Mouse (Mus musculus) T-helper 17 cell (primary cell): ENCODE results near the gene Dgkz.

ENCODE experiments used
- in situ Hi-C, 2 experiments: fragments of 300-600 bp; cut with MboI, MseI; formaldehyde crosslinking; loops; 1 replicate in 1 of 2; 2 replicates in 1 of 2; pipeline ENCODE4 v1.15.1; 2025; ENCODE audit warnings: high pct_unique_total_duplicates in 2 of 2

Gene Dgkz

GRCm38 (mm10) chr2:91922586-91923414, 52.9 kb downstream of the Dgkz start:
- in situ Hi-C loops = no loop called here

DNA sequence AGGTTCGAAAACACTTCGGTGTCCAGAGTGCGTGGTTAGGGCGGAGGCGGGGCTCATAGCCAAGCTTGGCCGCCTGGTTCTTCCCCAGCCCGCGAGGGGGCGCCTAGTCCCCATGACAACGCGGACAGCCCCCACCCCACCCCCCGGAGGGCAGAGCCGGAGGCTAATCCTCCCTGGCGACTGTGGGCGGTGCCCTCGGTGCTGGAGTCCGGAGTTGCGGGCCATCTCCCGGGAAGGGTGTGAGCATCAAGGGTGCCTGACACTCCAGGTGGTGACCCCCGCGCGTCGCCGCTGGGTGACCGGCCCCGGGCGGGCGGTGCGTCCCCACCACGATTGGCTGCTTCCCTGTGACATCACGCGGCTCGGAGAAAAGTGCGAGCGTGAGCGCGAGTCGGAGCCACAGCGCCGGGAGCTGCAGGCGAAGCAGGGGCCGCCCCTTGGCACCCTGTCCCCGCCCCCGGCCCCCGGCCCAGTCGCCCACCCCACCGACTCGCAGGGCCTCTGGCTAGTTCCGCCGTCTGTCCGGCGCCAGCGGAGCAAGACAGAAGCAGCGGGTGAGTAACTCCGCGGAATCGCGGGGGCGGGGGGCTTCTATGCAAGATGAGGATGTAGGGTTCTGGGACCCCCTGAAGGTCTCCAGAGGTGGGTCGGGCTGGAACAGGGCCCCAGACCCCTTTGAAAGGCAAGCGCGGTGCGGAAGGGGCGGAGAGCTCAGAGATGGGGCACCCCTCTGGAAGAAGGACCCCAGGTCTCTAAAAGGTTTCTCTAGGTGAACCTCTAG, 53.7 kb downstream of the Dgkz start:
- in situ Hi-C loops = no loop called here

GRCm38 (mm10) chr2:91921181-91921789, 54.4 kb downstream of the Dgkz start:
- in situ Hi-C loops = no loop called here

DNA sequence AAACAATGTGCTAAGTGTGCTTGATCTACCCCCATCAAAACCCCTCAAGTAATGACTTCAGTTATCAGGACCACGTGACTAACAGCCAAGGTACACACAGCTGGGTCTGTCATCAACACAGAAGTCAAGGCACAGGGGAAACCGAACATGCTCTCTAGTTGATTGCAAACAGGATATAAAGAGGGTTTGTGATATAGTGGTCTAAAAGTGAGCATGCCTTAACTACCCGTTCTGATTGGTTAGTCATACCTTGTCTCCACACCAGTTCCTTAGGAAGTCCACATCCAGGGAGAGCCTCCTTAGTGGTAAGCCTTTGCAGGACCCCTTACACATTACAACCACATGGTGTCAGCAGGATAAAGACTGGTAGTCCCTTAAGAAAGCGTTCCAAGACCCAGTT, 55.5 kb downstream of the Dgkz start:
- in situ Hi-C loops = no loop called here

- in situ Hi-C loops = no loop called here
Observed at GRCm38 (mm10) chr2:91917096-91917495, 58.6 kb downstream of the Dgkz start.

GRCm38 (mm10) chr2:91916346-91916977, 59.2 kb downstream of the Dgkz start:
- in situ Hi-C loops = no loop called here

DNA sequence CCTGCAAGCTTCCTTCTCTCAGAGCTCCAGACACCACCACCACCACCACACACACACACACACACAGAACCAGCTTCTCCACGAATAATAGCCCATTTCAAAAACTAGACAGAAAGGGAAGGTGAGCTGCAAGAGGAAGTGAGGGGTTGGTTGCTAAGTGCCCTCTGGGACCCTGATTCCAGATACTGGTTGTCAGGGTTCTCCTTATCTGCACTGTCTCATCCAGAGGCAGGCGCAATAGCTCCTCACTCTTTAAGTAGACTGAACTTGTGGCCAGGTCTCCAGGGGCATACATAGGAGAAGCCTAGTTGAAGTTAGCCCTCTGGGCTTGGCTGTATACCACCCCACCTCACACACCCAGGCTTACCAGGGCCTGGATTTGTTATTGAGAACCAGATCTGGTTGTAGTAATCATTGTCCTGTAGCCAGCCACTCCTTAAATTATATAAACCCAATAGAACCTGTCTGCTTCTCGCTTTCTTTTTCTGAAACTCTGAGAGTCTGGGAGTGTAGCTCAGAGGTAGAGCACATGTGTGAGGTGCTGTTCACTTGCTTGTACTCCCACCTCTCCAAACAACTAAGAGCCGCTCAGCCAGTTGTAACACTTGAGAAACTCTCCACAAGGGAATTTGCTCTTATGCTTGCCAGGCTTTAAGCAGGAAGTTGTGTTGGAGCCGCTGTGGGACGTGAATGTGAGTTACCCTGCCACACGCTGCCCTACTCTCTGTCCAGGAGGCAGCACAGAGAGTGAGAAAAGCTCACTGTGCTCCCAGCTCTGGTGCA, 62.1 kb downstream of the Dgkz start:
- in situ Hi-C loops = no loop called here

GRCm38 (mm10) chr2:91912616-91913015, 63.0 kb downstream of the Dgkz start:
- in situ Hi-C loops = no loop called here

- in situ Hi-C loops = loop anchor here in 1 of 2 experiments (5.0 kb wide), 1 partner anchor 134 kb away; no protein-coding TSS in a partner anchor
Observed at GRCm38 (mm10) chr2:91906141-91906540, 69.5 kb downstream of the Dgkz start.

- in situ Hi-C loops = loop anchor here in 1 of 2 experiments (5.0 kb wide), 1 partner anchor 132 kb away; no protein-coding TSS in a partner anchor
Observed at GRCm38 (mm10) chr2:91904618-91905307, 70.9 kb downstream of the Dgkz start.

DNA sequence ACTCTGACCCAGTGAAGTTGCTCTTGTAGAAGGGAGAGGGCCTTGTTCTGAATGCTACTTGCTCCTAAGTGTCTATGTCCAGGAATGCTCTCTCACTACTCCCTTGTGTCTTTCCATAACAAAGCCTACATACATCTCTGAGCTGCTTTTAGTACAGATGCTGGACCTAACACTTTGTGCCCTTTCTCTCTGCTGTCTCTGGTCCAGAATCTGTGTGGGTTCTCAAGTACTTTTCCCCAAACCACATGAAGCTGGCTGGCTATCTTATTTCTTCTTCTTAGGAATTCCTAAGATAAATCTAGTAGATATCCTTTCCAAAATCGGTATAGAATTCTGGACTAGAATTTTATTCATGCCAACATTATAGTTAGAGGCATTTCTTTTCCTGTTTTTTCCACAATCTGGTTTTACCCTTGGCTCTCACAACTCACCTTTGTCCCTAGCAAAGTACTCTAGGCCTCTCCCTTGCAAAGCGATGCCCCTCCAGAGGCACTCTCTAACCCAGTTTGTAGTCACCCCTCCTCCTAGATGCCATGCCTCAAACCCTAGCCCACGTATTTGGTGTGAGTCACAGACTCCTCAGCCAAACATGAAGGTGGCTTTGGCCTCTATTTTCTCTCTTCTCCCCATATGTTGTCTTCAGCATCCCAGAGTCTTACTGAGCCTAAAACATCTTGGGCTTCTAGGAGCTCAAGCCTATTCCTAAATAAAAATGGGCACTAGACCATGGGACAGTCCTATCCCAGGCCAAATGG, 72.3 kb downstream of the Dgkz start:
- in situ Hi-C loops = no loop called here

DNA sequence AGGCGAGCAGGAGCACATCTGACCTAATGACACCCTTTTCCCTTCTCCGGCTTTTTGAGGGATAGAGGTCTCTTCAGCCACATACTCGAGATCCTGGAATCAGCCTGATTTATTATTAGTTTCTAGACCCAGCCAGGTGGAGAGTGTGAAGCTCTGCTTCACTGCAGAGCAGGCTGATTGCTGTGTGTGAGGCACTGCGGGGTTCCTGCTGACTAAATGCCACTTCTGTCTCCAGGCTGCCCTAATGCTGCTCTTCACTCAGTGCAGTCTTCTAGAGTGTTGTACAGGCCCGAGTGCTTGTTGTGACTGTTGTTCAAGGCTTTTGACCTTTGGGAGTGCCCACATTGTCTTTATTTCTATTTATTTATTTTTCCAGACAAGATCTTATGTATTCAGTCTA, 73.3 kb downstream of the Dgkz start:
- in situ Hi-C loops = no loop called here

DNA sequence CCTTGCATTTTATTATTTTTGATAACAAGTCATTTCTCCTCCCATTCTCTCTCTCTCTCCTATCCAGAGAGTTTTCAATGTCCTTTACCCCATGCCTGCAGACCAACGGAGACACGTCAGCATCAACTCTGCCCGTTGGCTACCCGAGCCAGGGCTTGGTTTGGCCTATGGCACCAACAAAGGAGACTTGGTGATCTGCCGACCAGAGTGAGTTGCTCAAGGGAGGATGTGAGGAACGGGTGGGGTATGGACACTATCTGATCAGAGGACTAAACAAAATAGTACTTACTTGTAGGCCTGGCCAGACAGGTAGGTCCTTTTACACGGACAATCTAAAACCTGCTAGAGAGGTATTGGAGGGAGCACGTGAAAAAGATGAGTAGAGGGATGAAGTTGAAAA, 75.2 kb downstream of the Dgkz start:
- in situ Hi-C loops = no loop called here

DNA sequence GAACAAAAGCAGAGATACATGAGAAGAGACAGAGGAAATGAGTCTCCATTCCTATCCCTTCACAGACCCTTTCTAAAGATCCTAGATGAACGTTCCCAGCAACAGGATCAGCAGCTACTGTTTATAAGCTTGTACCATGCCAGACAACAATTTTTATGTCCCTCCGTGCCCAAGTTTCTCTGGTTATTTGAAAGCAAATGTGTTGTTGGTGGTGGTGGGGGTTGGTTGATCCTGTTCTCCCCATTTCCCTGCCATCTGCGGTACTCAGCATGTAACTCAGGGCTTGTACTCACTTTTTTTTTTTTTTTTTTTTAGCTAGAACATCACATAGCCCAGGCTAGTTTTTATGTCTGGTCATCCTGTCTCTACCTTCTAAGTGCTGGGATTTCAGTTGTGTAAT, 76.5 kb downstream of the Dgkz start:
- in situ Hi-C loops = loop anchor here in 1 of 2 experiments (5.0 kb wide), 1 partner anchor 122 kb away; no protein-coding TSS in a partner anchor

DNA sequence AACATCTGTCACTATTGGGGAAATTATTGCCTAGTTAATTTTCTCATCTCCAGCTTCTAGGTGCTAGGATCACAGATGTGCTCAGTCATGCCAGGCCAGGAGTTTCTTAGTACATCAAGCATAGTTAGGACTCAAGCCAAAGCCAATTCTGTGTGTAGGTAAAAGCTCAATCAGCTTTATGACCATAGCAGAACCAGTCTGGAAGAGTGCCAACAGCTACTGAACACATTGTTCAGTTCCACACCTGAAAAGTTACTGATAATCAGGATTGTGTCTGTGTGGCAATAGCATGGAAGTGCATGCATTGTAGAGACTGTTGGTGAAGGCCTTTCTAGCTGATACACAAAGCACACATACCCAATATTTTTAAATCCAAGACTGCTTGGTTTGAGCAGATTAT, 77.7 kb downstream of the Dgkz start:
- in situ Hi-C loops = loop anchor here in 1 of 2 experiments (5.0 kb wide), 1 partner anchor 121 kb away; no protein-coding TSS in a partner anchor

DNA sequence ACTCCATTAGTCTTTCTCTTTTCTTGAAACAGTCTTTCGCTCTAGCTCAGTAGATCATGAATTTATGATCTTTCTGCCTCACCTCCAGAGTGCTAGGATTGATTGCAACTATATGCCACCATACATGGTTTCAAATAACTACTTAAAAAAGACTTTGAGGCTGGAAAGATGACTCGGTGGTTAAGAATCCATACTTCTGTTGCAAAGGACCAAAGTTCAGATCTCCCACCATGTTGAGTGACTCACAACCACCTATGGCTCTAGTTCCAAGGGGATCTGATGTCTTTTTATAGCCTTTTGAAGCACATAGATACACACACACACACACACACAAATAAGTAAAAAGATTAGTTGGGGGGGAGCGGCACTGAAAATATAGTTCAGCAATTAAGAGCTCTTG, 80.3 kb downstream of the Dgkz start:
- in situ Hi-C loops = loop anchor here in 1 of 2 experiments (5.0 kb wide), 1 partner anchor 118 kb away; no protein-coding TSS in a partner anchor

GRCm38 (mm10) chr2:91894716-91895115, 80.9 kb downstream of the Dgkz start:
- in situ Hi-C loops = loop anchor here in 1 of 2 experiments (5.0 kb wide), 1 partner anchor 117 kb away; no protein-coding TSS in a partner anchor

GRCm38 (mm10) chr2:91884616-91885015, 91.0 kb downstream of the Dgkz start:
- in situ Hi-C loops = no loop called here

DNA sequence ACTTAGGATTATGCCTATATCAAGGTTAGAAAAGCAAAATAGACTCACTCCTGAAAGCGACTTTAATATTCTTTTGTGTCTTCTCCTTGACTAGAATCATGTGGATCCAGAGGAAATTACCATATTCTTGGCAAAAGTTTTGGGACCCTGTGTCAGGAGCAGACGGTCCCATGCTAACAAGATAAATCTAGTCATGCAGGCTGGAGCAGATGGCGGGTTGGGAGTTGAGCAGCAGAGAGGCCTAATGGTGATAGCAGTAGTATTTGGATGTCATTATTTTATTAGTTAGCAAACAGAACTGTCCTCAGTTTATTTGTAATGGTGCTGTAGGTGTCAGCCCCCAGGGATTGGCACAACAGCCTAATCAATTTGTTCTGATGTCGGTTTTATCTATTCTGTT, 91.7 kb downstream of the Dgkz start:
- in situ Hi-C loops = no loop called here
